Mouse (Mus musculus): ENCODE data around the gene Pkd1l2.

- TF ChIP-seq POLR2A (IDR thresholded peaks at IDR 0.05; ENCODE audit: low read depth, low read length) (no peak), CTCF (IDR thresholded peaks at IDR 0.05; ENCODE audit: extremely low read depth, insufficient read depth, insufficient read length, insufficient replicate concordance) (no peak)
Measured at GRCm38 (mm10) chr8:117043584-117043983, 38.7 kb downstream of the Pkd1l2 start.

All from spleen, adult 2 months (tissue).